Mouse (Mus musculus): ENCODE results near the gene Gm42878.

Gm42878 gene

GRCm38 (mm10) chr5:121544910-121545792 is at the start of gene Gm42878, which contains the start of gene Adam1a:
Gm42878 (minus strand) TSS chr5:121545482.
Adam1a (minus strand) TSS chr5:121545482.
- DNase-seq, result peak; percentile 56

GRCm38 (mm10) chr5:121594714-121595313 is 49.5 kb upstream of the Gm42878 start:
- no peak for DNase-seq

GRCm38 (mm10) chr5:121593451-121594401 is 48.4 kb upstream of the Gm42878 start, which contains the start of gene Aldh2:
Aldh2 (minus strand) TSS chr5:121593824.
- DNase-seq, result peak; percentile 93

GRCm38 (mm10) chr5:121592816-121593407 is 47.6 kb upstream of the Gm42878 start:
- no peak for DNase-seq

- DNase-seq, result no peak
Observed at GRCm38 (mm10) chr5:121592064-121592815, 47.0 kb upstream of the Gm42878 start.

- no peak for DNase-seq
Observed at GRCm38 (mm10) chr5:121591417-121592063, 46.3 kb upstream of the Gm42878 start.

GRCm38 (mm10) chr5:121589928-121590327 is 44.6 kb upstream of the Gm42878 start:
- DNase-seq, result no peak

- DNase-seq, result peak; percentile 43
Observed at GRCm38 (mm10) chr5:121586400-121587039, 41.2 kb upstream of the Gm42878 start.

GRCm38 (mm10) chr5:121585699-121586098 is 40.4 kb upstream of the Gm42878 start:
- DNase-seq, result no peak

GRCm38 (mm10) chr5:121585005-121585404 is 39.7 kb upstream of the Gm42878 start:
- no peak for DNase-seq

- DNase-seq, result peak; percentile 96
Observed at GRCm38 (mm10) chr5:121583765-121584501, 38.7 kb upstream of the Gm42878 start.

GRCm38 (mm10) chr5:121581945-121582344 is 36.7 kb upstream of the Gm42878 start:
- no peak for DNase-seq

- DNase-seq, result no peak
Observed at GRCm38 (mm10) chr5:121576927-121577488, 31.7 kb upstream of the Gm42878 start.

- no peak for DNase-seq
Observed at GRCm38 (mm10) chr5:121575867-121576266, 30.6 kb upstream of the Gm42878 start.

GRCm38 (mm10) chr5:121574145-121574544 is 28.9 kb upstream of the Gm42878 start:
- DNase-seq, result no peak

GRCm38 (mm10) chr5:121570787-121571186 is 25.5 kb upstream of the Gm42878 start:
- DNase-seq, result no peak

GRCm38 (mm10) chr5:121569881-121570420 is 24.7 kb upstream of the Gm42878 start:
- no peak for DNase-seq

- DNase-seq, result peak; percentile 66
Observed at GRCm38 (mm10) chr5:121566035-121566681, 20.9 kb upstream of the Gm42878 start.

GRCm38 (mm10) chr5:121564468-121564895 is 19.2 kb upstream of the Gm42878 start:
- peak; percentile 89 for DNase-seq
